ENCODE assay signal across 8 mouse cellular contexts in the genomic region with DNA sequence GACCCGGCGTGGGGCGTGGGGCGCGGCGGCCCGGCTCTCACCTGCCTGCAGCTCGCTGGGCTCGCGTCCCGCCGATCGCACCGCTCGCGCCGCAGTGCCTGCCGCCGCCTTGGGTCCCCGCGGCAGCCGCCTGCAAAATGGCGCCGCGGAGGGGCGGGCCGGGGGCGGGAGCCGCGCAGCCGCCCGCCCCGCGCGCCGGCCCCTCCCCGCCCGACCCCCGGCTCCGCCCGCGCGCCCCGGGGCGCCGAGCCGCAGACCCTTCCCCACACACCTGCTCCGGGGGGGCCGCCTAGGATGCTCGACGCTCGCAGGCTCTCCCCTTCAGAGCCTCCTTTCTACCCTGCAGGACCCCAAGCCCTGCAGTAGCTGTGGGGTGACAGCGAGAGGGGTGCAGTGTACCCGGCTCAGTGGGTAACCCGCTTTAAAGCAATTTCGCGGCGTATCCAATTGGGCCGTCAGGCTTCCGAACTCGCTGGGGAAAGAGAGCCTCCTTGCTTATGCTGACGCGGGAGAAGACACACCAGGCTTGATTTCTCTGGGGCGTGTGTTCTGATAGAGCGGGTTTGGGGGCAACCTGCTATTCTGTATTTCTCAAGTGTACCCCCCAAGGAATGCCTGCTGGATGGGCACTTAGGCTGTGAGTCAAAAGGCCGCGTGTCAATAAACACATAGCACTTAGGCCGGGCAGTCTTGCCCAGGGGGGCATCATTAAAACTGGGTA. TPM values are rescaled to one million over a fixed set of nuclear protein-coding genes. Genes with fewer than 3 reads are reported as not detected.
DNase-seq lines count a peak whose midpoint lies in the region; ATAC-seq and TF ChIP-seq lines count a peak whose summit lies in the region.

A gene (minus strand): TSS at position 138 of the 721 bp plus-strand sequence.

- H3K27me3 ChIP-seq in hindbrain, embryonic 11.5 days (ENCODE audit: control insufficient read depth, insufficient read depth, low read length), result no peaks in the 10 kb centered on the region
- no peaks in the 10 kb centered on the region; the same call in 1 of the 2 replicates for H3K27me3 ChIP-seq in small intestine, adult 2 months (ENCODE audit: control insufficient read depth, insufficient read depth, low read length)

- peak; percentile 72 for ATAC-seq in frontal cortex, adult (ENCODE audit: low TSS enrichment)
- peak; percentile 84 for ATAC-seq in hindbrain, embryonic 11.5 days (ENCODE audit: low FRiP score)
- peak; percentile 66 for ATAC-seq in megakaryocyte, adult 5-6 weeks (ENCODE audit: poor library complexity, severe bottlenecking)

- no peak; the same call in 1 of the 2 replicates for TF ChIP-seq POLR2A in small intestine, adult 2 months (IDR thresholded peaks at IDR 0.05; ENCODE audit: low read depth, low read length)

- no peaks in the 10 kb centered on the region for H3K36me3 ChIP-seq in hindbrain, embryonic 11.5 days (ENCODE audit: control insufficient read depth, insufficient read depth, low read length)
- H3K36me3 ChIP-seq in small intestine, adult 2 months (ENCODE audit: control insufficient read depth, insufficient read depth, low read length), result peaks cover 3% of the 10 kb centered on the region

- WGBS in hindbrain, embryonic 11.5 days, result under 1% methylated on average over 52 of the region's 68 CpGs
- 2% methylated on average over 57 of the region's 68 CpGs for WGBS in small intestine, adult 2 months

- peak within 1 kb of the TSS; percentile 47; the same call in 1 of the 2 replicates for H3K27ac ChIP-seq in hindbrain, embryonic 11.5 days (ENCODE audit: low read depth, low read length)
- H3K27ac ChIP-seq in small intestine, adult 2 months (ENCODE audit: insufficient read depth, low read depth, low read length), result peak within 1 kb of the TSS; percentile 66; the same call in 1 of the 2 replicates

- H3K9me3 ChIP-seq in hindbrain, embryonic 11.5 days (ENCODE audit: control insufficient read depth, low read length), result no peaks in the 10 kb centered on the region

- peak within 1 kb of the TSS; percentile 86 for H3K4me2 ChIP-seq in hindbrain, embryonic 11.5 days (replicated peaks; ENCODE audit: low read depth, low read length)

- no peaks in the 10 kb centered on the region for H3K4me1 ChIP-seq in hindbrain, embryonic 11.5 days (replicated peaks; ENCODE audit: control insufficient read depth, insufficient read depth, low read length)
- H3K4me1 ChIP-seq in small intestine, adult 2 months (ENCODE audit: control insufficient read depth, insufficient read depth, insufficient read length, low read length), result peaks cover 4% of the 10 kb centered on the region; the same call in 1 of the 2 replicates

- no peak for TF ChIP-seq CTCF in small intestine, adult 2 months (IDR thresholded peaks at IDR 0.05; ENCODE audit: extremely low read depth, insufficient read length, insufficient replicate concordance, low read depth, low read length)

- H3K4me3 ChIP-seq in hindbrain, embryonic 11.5 days (ENCODE audit: low read depth, low read length), result peak within 1 kb of the TSS; percentile 82
- H3K4me3 ChIP-seq in small intestine, adult 2 months (ENCODE audit: low read depth, low read length), result peak within 1 kb of the TSS; percentile 77

- H3K9ac ChIP-seq in hindbrain, embryonic 11.5 days (ENCODE audit: low read depth, low read length), result peak within 1 kb of the TSS; percentile 89

- peak; percentile 58 for DNase-seq in layer of hippocampus, adult 11-12 months (ENCODE audit: low spot score)
- DNase-seq in layer of hippocampus, adult 9-10 months (ENCODE audit: low spot score), result no peak
- DNase-seq in cerebellum, adult 11 months, result peak; percentile 40
- peak; percentile 72 for DNase-seq in hindbrain, embryonic 11.5 days (ENCODE audit: low spot score)
- peak; percentile 60 for DNase-seq in layer of hippocampus, postnatal 36 days

RNA-seq across cellular contexts. Expression of the gene that starts here (rescaled TPM):
- polyA plus RNA-seq in hindbrain, embryonic 11.5 days (2014; fragmentation: Nextera tagmentation; extraction: Ambion mirVana), result 11.4 and 14.6 TPM in 2 replicates
- 10 to 100 TPM; 94.4 to 98.1 TPM for total RNA-seq in layer of hippocampus, postnatal 36 days (2021)
- 9.5 and 11.4 TPM in 2 replicates for total RNA-seq in megakaryocyte, adult 5-6 weeks (2015)
- total RNA-seq in megakaryocyte, adult 5-6 weeks (2017), result 10.7 and 14.6 TPM in 2 replicates
- polyA plus RNA-seq in small intestine, adult 2 months (2012; rRNA removed), result 16.9 and 18.5 TPM in 2 replicates

Comparison
In these comparisons a context has a peak if more than half of its experiments do, and no peak if none do; other contexts are left out.
1. RNA of the gene that starts here (total RNA-seq): 94.4 to 98.1 TPM in layer of hippocampus, postnatal 36 days; 9.5 to 14.6 TPM in megakaryocyte, adult 5-6 weeks; every median in the first group is over 4 times any median in the second.
2. Peak in every context shown above with its lines, with median percentiles within 50 percentile points of each other: ATAC-seq.